Mouse (Mus musculus) layer of hippocampus, adult 2 months (tissue): Measurements from ENCODE around the gene Shroom3. TPM values are rescaled to one million over a fixed set of nuclear protein-coding genes. Genes with fewer than 3 reads are reported as not detected.

Source experiments
- DNase-seq, 2 experiments: peaks; one replicate each; pipeline ENCODE4 v3.0.0; 2022; ENCODE audit warnings: low spot score in 2 of 2
- H3K27ac ChIP-seq: fragments of 200-600 bp; 2 replicates; pipeline ENCODE4 v1.8.1; 2022
- H3K4me3 ChIP-seq: fragments of 200-600 bp; 2 replicates; pipeline ENCODE4 v1.8.1; 2022; ENCODE audit warnings: mild to moderate bottlenecking
- CTCF ChIP-seq: fragments of 200-600 bp; conservative IDR thresholded peaks from 2 replicates; pipeline ENCODE4 v1.8.1; 2022; ENCODE audit warnings: antibody characterized with exemption, mild to moderate bottlenecking, moderate library complexity
- microRNA-seq, 2 experiments: library from miRNA; unstranded; fragments of <30 nt; microRNA quantifications; one replicate each; pipeline ENCODE4 v1.2.0; 2021
- total RNA-seq, 2 experiments: library from RNA; stranded (reverse); gene quantifications; 2 replicates each; pipeline ENCODE4 v1.2.3; 2021

Shroom3 gene
- total RNA-seq, 2 experiments from 2014 or later = 2.0 to 2.3 TPM

DNA sequence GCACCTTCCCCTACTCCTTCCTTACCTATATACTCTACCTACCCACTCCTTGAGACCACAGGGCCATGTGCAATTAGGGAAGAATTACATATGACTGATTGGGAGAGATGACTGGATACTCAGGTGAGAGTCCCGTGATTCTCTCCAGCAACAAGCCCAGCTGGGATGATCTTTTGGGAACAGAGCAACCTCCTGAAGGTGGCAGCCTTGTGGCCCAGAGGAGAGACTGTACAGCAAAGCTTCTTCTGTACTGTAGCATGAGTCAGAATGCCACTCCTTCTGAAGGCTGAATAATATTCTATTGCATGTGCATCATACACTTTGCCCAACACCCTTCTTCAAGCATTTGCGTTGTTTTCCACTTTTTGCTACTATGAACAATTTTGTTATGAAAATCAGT lies 319.4 kb downstream of the Shroom3 start:
- Histone ChIP-seq H3K4me3 (no peak overlapping the region), H3K27ac (no peak overlapping the region)
- TF ChIP-seq CTCF = no peak
- DNase-seq = no peak

DNA sequence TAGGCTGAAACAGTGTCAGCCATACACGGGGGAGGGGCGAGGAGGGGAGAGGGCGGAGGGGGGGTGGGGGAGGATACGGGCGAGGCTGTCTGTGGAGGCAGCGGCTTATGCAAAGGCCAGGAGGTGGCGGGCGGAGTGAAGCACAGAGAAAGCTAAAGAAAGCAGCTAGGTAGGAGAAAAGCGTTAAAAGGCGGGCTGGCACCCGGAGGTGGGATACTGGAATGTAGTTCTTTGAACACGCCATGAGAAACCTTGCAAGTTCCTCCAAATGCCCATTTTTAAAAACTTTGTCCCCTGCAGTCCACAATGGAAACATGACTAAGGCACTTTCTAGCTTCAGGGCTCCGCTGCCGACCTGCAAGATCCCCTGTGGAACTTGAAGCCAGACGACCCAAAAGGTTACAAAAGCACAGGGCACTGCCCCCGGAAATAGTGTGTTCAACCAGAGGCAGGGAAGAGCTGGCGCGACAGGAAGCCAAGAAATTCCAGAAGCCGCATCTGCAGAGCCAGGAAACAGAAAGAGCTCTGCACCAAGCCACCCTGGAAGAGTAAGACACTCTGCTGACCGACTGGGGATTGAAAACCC lies 322.1 kb downstream of the Shroom3 start:
- Histone ChIP-seq H3K27ac (no peak overlapping the region), H3K4me3 (peak overlapping the region; percentile 15; the same call in 1 of the 2 replicates)
- no peak for TF ChIP-seq CTCF
- no peak for DNase-seq

DNA sequence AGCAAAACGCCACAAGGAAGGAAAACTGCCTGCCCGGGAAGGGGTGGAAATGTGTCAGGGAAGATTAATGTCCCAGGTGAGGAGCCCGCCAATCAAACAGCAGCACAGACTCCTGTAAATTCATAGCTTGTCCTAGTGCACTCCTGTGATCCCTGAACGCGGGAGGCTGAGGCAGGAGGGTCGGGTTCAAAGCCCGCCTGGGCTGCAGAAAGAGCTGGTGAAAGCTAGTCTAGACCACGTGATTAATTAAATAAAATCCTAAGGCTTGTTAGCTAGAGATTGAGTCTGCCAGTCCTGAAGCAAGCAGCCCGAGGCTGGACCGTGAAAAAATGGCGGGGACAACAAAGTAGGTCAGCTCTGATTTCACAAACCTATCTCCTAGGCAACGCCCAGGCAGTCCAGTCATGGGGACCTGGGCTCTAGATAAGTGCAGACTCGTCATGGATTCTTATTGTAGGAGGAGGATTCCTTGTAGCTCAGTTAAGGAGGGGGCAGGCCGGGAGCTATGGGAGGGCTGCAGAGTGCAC lies 322.6 kb downstream of the Shroom3 start:
- H3K27ac ChIP-seq = no peak overlapping the region
- peak overlapping the region; percentile 15; the same call in 1 of the 2 replicates for H3K4me3 ChIP-seq
- no peak for DNase-seq
- no peak for TF ChIP-seq CTCF

DNA sequence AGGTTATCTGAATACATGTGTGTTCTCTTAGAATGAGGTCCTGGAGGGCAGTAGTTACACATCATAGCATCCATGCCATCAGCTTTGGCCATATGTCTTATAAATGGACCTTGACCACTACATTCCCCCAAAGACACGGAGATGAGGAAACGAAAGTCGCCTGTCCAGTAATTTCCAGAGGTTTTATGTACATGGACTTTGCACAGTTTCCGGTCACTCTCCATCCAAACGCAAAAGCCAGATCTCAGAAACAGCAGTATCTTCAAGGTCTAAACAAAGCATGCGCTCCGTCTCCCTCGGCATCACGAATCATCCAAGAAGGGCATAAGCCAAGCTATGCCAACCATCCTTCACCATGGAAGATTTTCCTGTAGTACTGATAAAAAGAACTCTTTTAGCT lies 325.0 kb downstream of the Shroom3 start:
- TF ChIP-seq CTCF = no peak
- Histone ChIP-seq H3K4me3 (no peak overlapping the region), H3K27ac (no peak overlapping the region)
- DNase-seq = no peak

Small RNAs within 50 kb of the gene (microRNA-seq; reads per million reads assigned to microRNA genes)
- 0 reads per million in 2 experiments for gene Mir1961

Other genes with a start within 250 kb of the Shroom3 start
- 10 to 100 TPM; 32.1 to 32.2 TPM for gene Nup54, start 248.2 kb upstream of the Shroom3 start, total RNA-seq
- gene Scarb2, start 176.6 kb upstream of the Shroom3 start, total RNA-seq = 10 to 100 TPM; 88.9 to 89.8 TPM
- gene Fam47e, start 128.4 kb upstream of the Shroom3 start, total RNA-seq = under 1 TPM in 1 of 2 experiments, not detected in 1; 0.51 TPM
- 1 to 10 TPM; 2.0 to 3.2 TPM for gene Stbd1, start 80.4 kb upstream of the Shroom3 start, total RNA-seq
- gene Ccdc158, start 8.2 kb upstream of the Shroom3 start, total RNA-seq = under 1 TPM; 0.42 to 0.82 TPM